Mouse (Mus musculus) neural tube, embryonic 12.5 days (tissue): ENCODE data around the gene Alyref. TPM values are rescaled to one million over a fixed set of nuclear protein-coding genes. Genes with fewer than 3 reads are reported as not detected.

ENCODE experiments used
- ATAC-seq: fragments of 200-750 bp; cut with Nextera tagmentation; 2 replicates; pipeline ENCODE4 v1.8.0; 2017; ENCODE audit warnings: low read depth, mild to moderate bottlenecking, moderate TSS enrichment, moderate library complexity; ENCODE audit not compliant: low FRiP score
- H3K27ac ChIP-seq: fragments of 300-500 bp; sonication (generic); 2 replicates; pipeline ENCODE4 v1.5.1; 2016
- H3K27me3 ChIP-seq: fragments of 300-500 bp; sonication (generic); replicated peaks from 2 replicates; pipeline ENCODE4 v1.6.1; 2016; ENCODE audit warnings: mild to moderate bottlenecking
- H3K36me3 ChIP-seq: fragments of 300-500 bp; sonication (generic); 2 replicates; pipeline ENCODE4 v1.6.1; 2016; ENCODE audit warnings: mild to moderate bottlenecking
- H3K4me1 ChIP-seq: fragments of 300-500 bp; sonication (generic); 2 replicates; pipeline ENCODE4 v1.6.1; 2016
- H3K4me2 ChIP-seq: fragments of 300-500 bp; sonication (generic); replicated peaks from 2 replicates; pipeline ENCODE4 v1.6.1; 2016; ENCODE audit warnings: mild to moderate bottlenecking
- H3K4me3 ChIP-seq: fragments of 300-500 bp; sonication (generic); 2 replicates; pipeline ENCODE4 v1.5.1; 2016
- H3K9ac ChIP-seq: fragments of 300-500 bp; sonication (generic); 2 replicates; pipeline ENCODE4 v1.6.1; 2016; ENCODE audit warnings: mild to moderate bottlenecking
- H3K9me3 ChIP-seq: fragments of 300-500 bp; sonication (generic); 2 replicates; pipeline ENCODE4 v1.6.1; 2016; ENCODE audit warnings: mild to moderate bottlenecking
- WGBS: fragments of 180-500 bp; shearing (Covaris S2); methylation state at CpG from one replicate; pipeline ENCODE4 v1.1.7; 2016; 5-methylcytosine and 5-hydroxymethylcytosine counted together
- polyA plus RNA-seq: library from polyadenylated mRNA; unstranded; fragments of >200 nt; fragmentation: Nextera tagmentation; extraction: Ambion mirVana; gene quantifications from 2 replicates; pipeline ENCODE4 v1.2.1, GENCODE M21; 2016

Alyref gene
- polyA plus RNA-seq, 1 experiment from 2014 or later: 509 TPM

- Histone ChIP-seq H3K27ac (no peak overlapping the region), H3K9me3 (no peaks in the 10 kb centered on the region), H3K9ac (no peak overlapping the region), H3K36me3 (peaks cover 65% of the 10 kb centered on the region), H3K4me2 (no peak overlapping the region), H3K4me3 (no peak overlapping the region), H3K4me1 (peaks cover 15% of the 10 kb centered on the region), H3K27me3 (no peaks in the 10 kb centered on the region)
- no peak for ATAC-seq
- 91% methylated on average over 6 of the region's 6 CpGs for WGBS
These were observed 24.6 kb upstream of the Alyref start for GRCm38 (mm10) chr11:120622805-120623204.

DNA sequence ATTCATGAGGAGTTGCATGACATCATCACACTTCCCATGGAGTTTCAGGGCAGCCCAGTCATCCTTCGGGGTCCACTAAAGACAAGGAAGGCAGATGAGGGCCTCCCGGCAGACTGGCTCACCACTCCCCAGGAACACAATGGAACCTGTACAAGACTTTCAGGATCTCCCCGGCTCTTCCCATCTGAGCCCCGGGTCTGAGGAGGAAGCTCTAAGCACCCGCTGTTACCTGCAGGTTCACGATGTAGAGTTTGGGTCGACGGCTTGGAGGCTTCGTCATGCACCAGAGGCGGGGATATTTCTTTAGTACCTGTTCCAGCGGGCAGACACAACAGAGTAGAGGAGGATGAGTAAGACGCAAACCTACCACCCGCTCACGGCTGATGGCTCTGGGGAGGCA, 22.0 kb upstream of the Alyref start:
- Histone ChIP-seq H3K9ac (no peak overlapping the region), H3K4me2 (no peak overlapping the region), H3K36me3 (peaks cover 57% of the 10 kb centered on the region), H3K4me3 (no peak overlapping the region), H3K4me1 (peaks cover 26% of the 10 kb centered on the region), H3K9me3 (no peaks in the 10 kb centered on the region), H3K27ac (no peak overlapping the region), H3K27me3 (no peaks in the 10 kb centered on the region)
- ATAC-seq: no peak
- 94% methylated on average over 14 of the region's 14 CpGs for WGBS

- H3K27me3 ChIP-seq: no peaks in the 10 kb centered on the region
- peaks cover 20% of the 10 kb centered on the region for H3K4me1 ChIP-seq
- no peak overlapping the region for H3K4me3 ChIP-seq
- H3K4me2 ChIP-seq: peak overlapping the region; percentile 85
- peaks cover 66% of the 10 kb centered on the region for H3K36me3 ChIP-seq
- WGBS: 94% methylated on average over 25 of the region's 25 CpGs
- H3K9ac ChIP-seq: no peak overlapping the region
- no peaks in the 10 kb centered on the region for H3K9me3 ChIP-seq
- no peak overlapping the region for H3K27ac ChIP-seq
- ATAC-seq: no peak
These were observed 20.7 kb upstream of the Alyref start for GRCm38 (mm10) chr11:120618619-120619535.

DNA sequence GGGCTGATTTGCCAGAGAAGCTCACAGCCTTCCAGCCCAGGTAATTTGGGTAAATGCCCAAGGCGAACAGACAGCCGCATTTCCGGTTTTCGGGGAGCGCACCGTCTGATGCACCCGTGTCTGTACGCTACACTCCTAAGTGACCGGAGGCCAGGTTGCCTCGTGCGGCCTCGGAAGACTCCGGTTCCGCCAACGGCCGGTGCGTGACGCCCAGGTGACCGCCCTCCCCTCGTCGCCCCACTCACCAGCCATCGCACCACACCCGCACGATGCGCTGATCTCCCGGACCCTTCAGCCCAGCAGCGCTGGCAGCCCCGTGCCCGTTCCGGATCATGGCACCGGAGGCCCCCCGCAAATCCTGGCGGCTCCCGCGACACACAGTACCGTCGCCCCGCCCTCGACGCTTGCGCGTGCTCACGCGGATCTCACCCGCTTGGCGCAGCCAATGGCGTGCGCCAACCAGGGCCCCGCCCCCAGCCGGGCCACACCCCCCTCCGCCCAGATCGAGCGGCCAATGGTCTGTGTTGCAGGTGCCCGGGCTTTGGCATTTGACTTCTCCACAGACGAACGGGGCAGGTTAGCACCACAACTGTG, 19.5 kb upstream of the Alyref start, which contains the start of gene Pcyt2:
Gene Pcyt2, minus strand, starts transcription at position 418 of the 594 bp plus-strand sequence.
- no peaks in the 10 kb centered on the region for H3K27me3 ChIP-seq
- peaks cover 16% of the 10 kb centered on the region for H3K4me1 ChIP-seq
- H3K4me2 ChIP-seq: peak within 1 kb of the TSS; percentile 85
- H3K27ac ChIP-seq: peak within 1 kb of the TSS; percentile 46; the same call in 1 of the 2 replicates
- H3K9ac ChIP-seq: peak within 1 kb of the TSS; percentile 78
- H3K9me3 ChIP-seq: no peaks in the 10 kb centered on the region
- peaks cover 69% of the 10 kb centered on the region for H3K36me3 ChIP-seq
- H3K4me3 ChIP-seq: peak within 1 kb of the TSS; percentile 72
- ATAC-seq: peak; percentile 92
- WGBS: under 1% methylated on average over 56 of the region's 56 CpGs

GRCm38 (mm10) chr11:120616617-120617294, 18.6 kb upstream of the Alyref start:
- peak overlapping the region; percentile 72 for H3K4me3 ChIP-seq
- peak overlapping the region; percentile 85 for H3K4me2 ChIP-seq
- H3K27me3 ChIP-seq: no peaks in the 10 kb centered on the region
- no peaks in the 10 kb centered on the region for H3K9me3 ChIP-seq
- H3K4me1 ChIP-seq: peaks cover 16% of the 10 kb centered on the region
- no peak overlapping the region for H3K27ac ChIP-seq
- peak overlapping the region; percentile 78 for H3K9ac ChIP-seq
- WGBS: 51% methylated on average over 4 of the region's 4 CpGs
- ATAC-seq: no peak
- peaks cover 69% of the 10 kb centered on the region for H3K36me3 ChIP-seq

DNA sequence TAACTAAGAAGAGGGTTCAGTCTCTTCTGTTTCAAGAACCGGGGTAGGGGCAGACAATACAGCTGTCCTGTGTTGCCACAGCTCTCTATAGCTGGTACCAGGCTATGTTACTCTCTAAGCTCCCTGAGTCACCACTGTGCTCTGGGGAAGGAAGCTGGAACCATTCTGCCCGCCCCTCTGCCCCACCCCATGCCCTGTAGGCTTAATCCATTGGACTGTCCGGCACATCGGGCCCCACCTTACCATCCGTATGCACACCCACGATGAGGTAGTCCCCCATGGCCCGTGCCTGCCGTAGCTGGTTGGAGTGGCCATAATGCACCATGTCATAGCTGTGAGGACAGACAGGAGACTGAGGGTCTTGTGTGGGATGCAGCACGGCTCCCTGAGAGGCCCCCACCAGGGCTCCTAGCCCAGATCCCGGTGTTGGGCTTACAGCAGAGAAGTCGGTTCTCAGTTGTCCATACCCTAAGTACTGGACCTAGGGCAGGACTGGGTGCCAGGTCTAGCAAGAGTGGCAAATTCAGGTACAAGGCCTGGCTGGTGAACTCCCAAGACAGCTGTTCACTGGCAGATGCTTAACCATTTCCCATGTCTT, 17.5 kb upstream of the Alyref start:
- no peak overlapping the region for H3K27ac ChIP-seq
- peaks cover 16% of the 10 kb centered on the region for H3K4me1 ChIP-seq
- peaks cover 73% of the 10 kb centered on the region for H3K36me3 ChIP-seq
- H3K4me2 ChIP-seq: no peak overlapping the region
- no peaks in the 10 kb centered on the region for H3K27me3 ChIP-seq
- H3K9ac ChIP-seq: no peak overlapping the region
- no peak overlapping the region for H3K4me3 ChIP-seq
- H3K9me3 ChIP-seq: no peaks in the 10 kb centered on the region
- no peak for ATAC-seq
- WGBS: 92% methylated on average over 11 of the region's 11 CpGs

GRCm38 (mm10) chr11:120615167-120615566, 17.0 kb upstream of the Alyref start:
- Histone ChIP-seq H3K9me3 (no peaks in the 10 kb centered on the region), H3K27ac (no peak overlapping the region), H3K9ac (no peak overlapping the region), H3K4me3 (no peak overlapping the region), H3K4me2 (no peak overlapping the region), H3K27me3 (no peaks in the 10 kb centered on the region), H3K4me1 (peaks cover 16% of the 10 kb centered on the region), H3K36me3 (peaks cover 72% of the 10 kb centered on the region)
- 94% methylated on average over 6 of the region's 6 CpGs for WGBS
- no peak for ATAC-seq

- Histone ChIP-seq H3K36me3 (peaks cover 70% of the 10 kb centered on the region), H3K4me2 (no peak overlapping the region), H3K27me3 (peaks cover 6% of the 10 kb centered on the region; the same call in 1 of the 2 replicates), H3K4me1 (peaks cover 22% of the 10 kb centered on the region), H3K4me3 (no peak overlapping the region), H3K9me3 (no peaks in the 10 kb centered on the region), H3K27ac (no peak overlapping the region), H3K9ac (no peak overlapping the region)
- 77% methylated on average over 8 of the region's 8 CpGs for WGBS
- no peak for ATAC-seq
These were observed 15.8 kb upstream of the Alyref start for GRCm38 (mm10) chr11:120613976-120614375.

GRCm38 (mm10) chr11:120613481-120613972, 15.4 kb upstream of the Alyref start:
- Histone ChIP-seq H3K27me3 (peaks cover 7% of the 10 kb centered on the region; the same call in 1 of the 2 replicates), H3K4me1 (peaks cover 27% of the 10 kb centered on the region), H3K4me2 (no peak overlapping the region), H3K36me3 (peaks cover 66% of the 10 kb centered on the region), H3K4me3 (no peak overlapping the region), H3K27ac (no peak overlapping the region), H3K9ac (no peak overlapping the region), H3K9me3 (no peaks in the 10 kb centered on the region)
- ATAC-seq: no peak
- 91% methylated on average over 10 of the region's 10 CpGs for WGBS

- H3K27me3 ChIP-seq: peaks cover 13% of the 10 kb centered on the region; the same call in 1 of the 2 replicates
- H3K36me3 ChIP-seq: peaks cover 59% of the 10 kb centered on the region
- H3K9me3 ChIP-seq: no peaks in the 10 kb centered on the region
- WGBS: 55% methylated on average over 6 of the region's 6 CpGs
- no peak overlapping the region for H3K4me2 ChIP-seq
- H3K4me1 ChIP-seq: peaks cover 32% of the 10 kb centered on the region
- H3K9ac ChIP-seq: no peak overlapping the region
- no peak overlapping the region for H3K4me3 ChIP-seq
- ATAC-seq: no peak
- H3K27ac ChIP-seq: no peak overlapping the region
These were observed 14.6 kb upstream of the Alyref start for GRCm38 (mm10) chr11:120612763-120613162.

GRCm38 (mm10) chr11:120610477-120611046, 12.4 kb upstream of the Alyref start:
- Histone ChIP-seq H3K36me3 (peaks cover 66% of the 10 kb centered on the region), H3K27ac (no peak overlapping the region), H3K4me1 (peaks cover 16% of the 10 kb centered on the region), H3K9me3 (no peaks in the 10 kb centered on the region), H3K4me3 (no peak overlapping the region), H3K9ac (no peak overlapping the region), H3K27me3 (peaks cover 22% of the 10 kb centered on the region), H3K4me2 (no peak overlapping the region)
- ATAC-seq: no peak
- 83% methylated on average over 9 of the region's 9 CpGs for WGBS
